Mouse (Mus musculus) thymus, adult 2 months (tissue): Measurements from ENCODE around the gene Gpd1l. TPM values are rescaled to one million over a fixed set of nuclear protein-coding genes. Genes with fewer than 3 reads are reported as not detected.

Source experiments
- DNase-seq: peaks from one replicate; pipeline ENCODE4 v3.0.0; 2021
- H3K27ac ChIP-seq: fragments of 200-500 bp; 2 replicates; pipeline ENCODE4 v1.5.1; 2012; ENCODE audit warnings: low read length, control low read depth; ENCODE audit not compliant: control insufficient read depth, insufficient read depth
- H3K27me3 ChIP-seq: fragments of 200-500 bp; 2 replicates; pipeline ENCODE4 v1.6.1; 2012; ENCODE audit warnings: mild to moderate bottlenecking, low read length, moderate library complexity, mixed read lengths; ENCODE audit not compliant: control insufficient read depth, insufficient read depth
- H3K36me3 ChIP-seq: fragments of 200-500 bp; 2 replicates; pipeline ENCODE4 v1.6.1; 2012; ENCODE audit warnings: mild to moderate bottlenecking, low read length, moderate library complexity; ENCODE audit not compliant: control insufficient read depth, insufficient read depth
- H3K4me1 ChIP-seq: fragments of 200-500 bp; replicated peaks from 2 replicates; pipeline ENCODE4 v1.6.1; 2012; ENCODE audit warnings: low read length; ENCODE audit not compliant: control insufficient read depth, insufficient read depth
- H3K4me3 ChIP-seq: fragments of 200-500 bp; 2 replicates; pipeline ENCODE4 v1.5.1; 2012; ENCODE audit warnings: mild to moderate bottlenecking, low read length, control low read depth, moderate library complexity; ENCODE audit not compliant: control insufficient read depth, insufficient read depth
- CTCF ChIP-seq: fragments of 200-500 bp; IDR thresholded peaks from 2 replicates; pipeline ENCODE4 v1.5.1; 2012; ENCODE audit warnings: mild to moderate bottlenecking, control low read depth, low read length, moderate library complexity, borderline replicate concordance; ENCODE audit not compliant: control insufficient read depth, poor library complexity, insufficient read depth; ENCODE audit errors: extremely low read depth
- POLR2A ChIP-seq: fragments of 200-500 bp; IDR thresholded peaks from 2 replicates; pipeline ENCODE4 v1.6.1; 2012; ENCODE audit warnings: mild to moderate bottlenecking, low read length, control low read depth, moderate library complexity; ENCODE audit not compliant: control insufficient read depth, poor library complexity, insufficient read depth; ENCODE audit errors: extremely low read depth
- WGBS: fragments of 180-500 bp; shearing (Covaris S2); methylation state at CpG from one replicate; pipeline ENCODE4 v1.1.7; 2018; 5-methylcytosine and 5-hydroxymethylcytosine counted together
- polyA plus RNA-seq: library from polyadenylated mRNA; depleted of rRNA; stranded (reverse); fragments of >200 nt; gene quantifications from 2 replicates; pipeline ENCODE4 v1.2.3, GENCODE M21; 2012

Gene Gpd1l
- polyA plus RNA-seq, 1 experiment, result 22.0 TPM

GRCm38 (mm10) chr9:114945576-114945975 is 11.8 kb upstream of the Gpd1l start:
- Histone ChIP-seq H3K27me3 (no peaks in the 10 kb centered on the region), H3K4me3 (no peak overlapping the region), H3K36me3 (no peaks in the 10 kb centered on the region), H3K27ac (no peak overlapping the region), H3K4me1 (peaks cover 5% of the 10 kb centered on the region)
- TF ChIP-seq POLR2A (no peak), CTCF (no peak)
- 91% methylated on average over 6 of the region's 6 CpGs for WGBS
- DNase-seq, result no peak

GRCm38 (mm10) chr9:114944642-114945041 is 10.9 kb upstream of the Gpd1l start:
- Histone ChIP-seq H3K4me1 (peaks cover 5% of the 10 kb centered on the region), H3K36me3 (no peaks in the 10 kb centered on the region), H3K27me3 (no peaks in the 10 kb centered on the region), H3K4me3 (no peak overlapping the region), H3K27ac (no peak overlapping the region)
- TF ChIP-seq CTCF, result no peak
- no peak for TF ChIP-seq POLR2A
- WGBS, result 92% methylated on average over 3 of the region's 3 CpGs
- no peak for DNase-seq

GRCm38 (mm10) chr9:114936687-114937086 is 2.9 kb upstream of the Gpd1l start:
- H3K27ac ChIP-seq, result no peak overlapping the region
- no peaks in the 10 kb centered on the region for H3K36me3 ChIP-seq
- no peak for TF ChIP-seq CTCF
- TF ChIP-seq POLR2A, result no peak
- no peaks in the 10 kb centered on the region for H3K27me3 ChIP-seq
- WGBS, result 87% methylated on average over 2 of the region's 2 CpGs
- no peak overlapping the region for H3K4me3 ChIP-seq
- DNase-seq, result no peak
- H3K4me1 ChIP-seq, result peaks cover 20% of the 10 kb centered on the region

- no peak for DNase-seq
- TF ChIP-seq CTCF, result no peak
- Histone ChIP-seq H3K36me3 (no peaks in the 10 kb centered on the region), H3K4me3 (no peak overlapping the region), H3K4me1 (peaks cover 23% of the 10 kb centered on the region), H3K27me3 (no peaks in the 10 kb centered on the region), H3K27ac (no peak overlapping the region)
- WGBS, result 94% methylated on average over 4 of the region's 4 CpGs
Observed at GRCm38 (mm10) chr9:114935321-114935720, 1.5 kb upstream of the Gpd1l start.

DNA sequence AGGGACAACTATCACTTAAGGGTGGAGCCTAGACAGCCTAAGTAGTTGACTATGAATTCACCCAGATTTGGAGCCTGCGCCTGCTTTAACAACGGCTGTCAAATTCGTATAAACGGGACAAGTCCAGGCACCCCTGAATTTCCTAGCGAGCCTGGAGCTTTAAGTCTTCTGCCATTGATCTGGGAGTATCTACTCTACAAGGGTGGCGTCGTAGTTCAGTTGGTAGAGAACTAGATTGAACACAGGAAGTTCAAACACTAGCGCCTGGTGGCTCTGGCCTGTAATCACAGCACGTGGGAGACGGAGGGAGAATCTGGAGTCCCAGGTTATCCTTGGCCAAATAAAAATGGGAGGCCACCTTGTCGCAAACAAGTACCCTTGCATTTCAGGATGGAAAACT is 444 bp upstream of the Gpd1l start:
- Histone ChIP-seq H3K36me3 (no peaks in the 10 kb centered on the region), H3K27ac (no peak overlapping the region), H3K4me3 (peak overlapping the region; percentile 86), H3K4me1 (peaks cover 23% of the 10 kb centered on the region), H3K27me3 (no peaks in the 10 kb centered on the region)
- peak; percentile 24 for DNase-seq
- TF ChIP-seq POLR2A (no peak), CTCF (no peak)
- 61% methylated on average over 11 of the region's 11 CpGs for WGBS

- TF ChIP-seq POLR2A, result no peak
- under 1% methylated on average over 50 of the region's 50 CpGs for WGBS
- peak overlapping the region; percentile 86 for H3K4me3 ChIP-seq
- H3K36me3 ChIP-seq, result no peaks in the 10 kb centered on the region
- DNase-seq, result peak; percentile 10
- no peaks in the 10 kb centered on the region for H3K27me3 ChIP-seq
- peak overlapping the region; percentile 12; the same call in 1 of the 2 replicates for H3K27ac ChIP-seq
- peaks cover 23% of the 10 kb centered on the region for H3K4me1 ChIP-seq
Observed at GRCm38 (mm10) chr9:114933037-114933722, 607 bp downstream of the Gpd1l start.

DNA sequence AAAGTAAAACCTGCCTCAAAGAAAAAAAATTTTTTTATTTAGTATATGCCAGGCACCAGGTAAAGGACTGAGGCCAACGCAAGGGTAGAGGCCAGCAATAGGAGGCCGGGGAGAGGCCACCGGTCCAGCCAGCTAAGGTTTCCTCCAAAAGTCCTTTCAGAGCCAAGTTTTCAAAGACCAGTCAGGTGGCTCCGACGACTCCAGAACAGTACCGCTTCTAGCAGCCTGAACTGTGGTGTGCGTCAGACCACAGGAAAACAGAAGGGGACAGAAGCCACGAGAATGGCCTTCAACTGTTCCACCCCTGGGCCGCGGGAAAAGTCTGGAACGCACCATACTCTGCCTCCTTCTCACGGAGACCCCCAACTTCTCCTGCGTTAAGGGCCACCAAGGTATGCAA is 1.2 kb downstream of the Gpd1l start:
- no peaks in the 10 kb centered on the region for H3K36me3 ChIP-seq
- TF ChIP-seq CTCF (no peak), POLR2A (no peak)
- WGBS, result 7% methylated on average over 13 of the region's 13 CpGs
- H3K4me1 ChIP-seq, result peaks cover 23% of the 10 kb centered on the region
- H3K4me3 ChIP-seq, result peak overlapping the region; percentile 86
- H3K27ac ChIP-seq, result no peak overlapping the region; the same call in 1 of the 2 replicates
- H3K27me3 ChIP-seq, result no peaks in the 10 kb centered on the region
- no peak for DNase-seq
